Mouse (Mus musculus) gastrocnemius, postnatal 14 days (tissue): ENCODE data around the gene Cpeb2. TPM values are rescaled to one million over a fixed set of nuclear protein-coding genes. Genes with fewer than 3 reads are reported as not detected.

Source experiments
- DNase-seq: peaks from one replicate; pipeline ENCODE4 v3.0.0; 2021; ENCODE audit warnings: mixed read lengths
- intact Hi-C: fragments of 180-260 bp; cut with DNase I; formaldehyde crosslinking; loops from one replicate; pipeline ENCODE4 v1.15.1; 2025; ENCODE audit warnings: low total_unique reads
- total RNA-seq, 2 experiments: library from RNA; stranded (reverse); gene quantifications; 2 replicates each; pipeline ENCODE4 v1.2.3; 2021

Cpeb2 gene
- total RNA-seq, 2 experiments from 2014 or later, result 4.1 to 5.0 TPM

- DNase-seq, result no peak
- intact Hi-C loops, result loop anchor here (10.0 kb wide), 1 partner anchor 119 kb away; no protein-coding TSS in a partner anchor
These were observed 3.0 kb downstream of the Cpeb2 start for GRCm38 (mm10) chr5:43235997-43236396.

DNA sequence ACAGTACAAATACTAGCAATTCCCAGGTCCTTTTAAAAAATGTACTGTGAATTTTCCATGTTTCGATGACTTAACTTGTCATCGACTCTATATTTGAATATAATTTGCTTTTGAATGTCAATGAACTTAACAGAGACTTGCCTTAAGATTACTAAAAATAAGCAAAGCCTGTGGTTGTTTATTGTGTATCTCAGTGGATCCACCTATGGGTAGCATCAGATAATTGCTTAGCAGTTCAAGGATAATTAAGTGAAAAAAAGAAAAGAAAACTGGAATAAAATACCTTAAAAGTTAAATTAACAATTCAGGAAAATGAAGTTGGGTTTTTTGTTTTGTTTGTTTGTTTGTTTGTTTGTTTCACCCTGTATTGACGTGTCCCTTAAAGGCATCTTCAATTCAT, 3.5 kb downstream of the Cpeb2 start:
- intact Hi-C loops, result loop anchor here (10.0 kb wide), 1 partner anchor 118 kb away; no protein-coding TSS in a partner anchor
- no peak for DNase-seq

DNA sequence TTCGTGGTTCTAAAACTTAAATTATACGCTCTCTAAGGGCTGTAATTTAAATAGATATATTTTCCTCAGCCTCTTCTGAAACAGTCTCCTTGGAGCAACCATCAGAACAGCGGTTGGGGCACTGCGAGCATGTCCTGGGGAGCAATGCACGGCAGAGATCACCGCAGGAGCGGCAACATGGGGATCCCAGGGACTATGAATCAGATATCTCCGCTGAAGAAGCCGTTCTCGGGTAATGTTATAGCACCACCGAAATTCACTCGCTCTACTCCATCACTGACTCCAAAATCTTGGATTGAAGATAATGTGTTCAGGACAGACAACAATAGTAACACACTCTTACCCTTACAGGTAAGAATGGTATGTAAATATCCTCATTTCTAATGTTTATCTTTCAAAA, 4.3 kb downstream of the Cpeb2 start:
- intact Hi-C loops, result loop anchor here (10.0 kb wide), 1 partner anchor 118 kb away; no protein-coding TSS in a partner anchor

DNA sequence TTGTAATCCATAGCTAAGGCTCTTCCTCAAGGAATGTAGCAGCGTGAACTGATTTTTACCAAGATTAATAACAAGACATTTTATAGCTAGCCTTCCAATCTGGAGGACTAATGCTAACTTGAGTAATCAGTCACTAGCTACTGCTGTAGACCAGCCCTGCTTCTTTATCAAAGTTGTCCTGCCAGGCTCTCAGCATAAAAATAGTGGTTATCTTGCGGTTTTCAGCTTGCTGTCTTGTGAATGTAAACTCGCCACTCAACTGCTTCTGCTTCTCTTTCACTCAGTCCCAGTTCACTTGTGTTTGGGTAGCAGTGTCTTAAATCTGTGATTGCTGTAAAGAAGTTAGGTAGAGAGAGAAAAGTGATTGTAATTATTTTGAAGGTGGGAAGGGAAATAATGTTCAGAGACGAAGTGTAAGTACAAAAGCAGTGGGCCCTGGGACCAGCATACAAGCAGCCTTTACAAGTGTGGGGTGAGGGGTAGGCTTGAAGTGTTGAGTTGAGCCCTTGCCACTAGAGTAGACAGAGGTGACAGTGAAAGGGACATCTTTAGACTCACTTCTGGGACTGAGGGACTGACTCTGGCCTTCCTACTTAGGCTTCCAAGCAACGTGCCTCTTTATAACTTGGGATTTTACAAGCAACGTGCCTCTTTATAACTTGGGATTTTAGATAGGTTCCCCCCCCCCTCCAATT, 6.3 kb downstream of the Cpeb2 start:
- no peak for DNase-seq
- intact Hi-C loops, result loop anchor here (10.0 kb wide), 1 partner anchor 116 kb away; no protein-coding TSS in a partner anchor

More for the DNA sequence above, 4.3 kb downstream of the Cpeb2 start:
- no peak for DNase-seq

- intact Hi-C loops, result no loop called here
These were observed 7.8 kb downstream of the Cpeb2 start for GRCm38 (mm10) chr5:43240729-43241128.

GRCm38 (mm10) chr5:43246236-43246635, 13.3 kb downstream of the Cpeb2 start:
- intact Hi-C loops, result no loop called here
- no peak for DNase-seq

More at GRCm38 (mm10) chr5:43240729-43241128, 7.8 kb downstream of the Cpeb2 start:
- no peak for DNase-seq

DNA sequence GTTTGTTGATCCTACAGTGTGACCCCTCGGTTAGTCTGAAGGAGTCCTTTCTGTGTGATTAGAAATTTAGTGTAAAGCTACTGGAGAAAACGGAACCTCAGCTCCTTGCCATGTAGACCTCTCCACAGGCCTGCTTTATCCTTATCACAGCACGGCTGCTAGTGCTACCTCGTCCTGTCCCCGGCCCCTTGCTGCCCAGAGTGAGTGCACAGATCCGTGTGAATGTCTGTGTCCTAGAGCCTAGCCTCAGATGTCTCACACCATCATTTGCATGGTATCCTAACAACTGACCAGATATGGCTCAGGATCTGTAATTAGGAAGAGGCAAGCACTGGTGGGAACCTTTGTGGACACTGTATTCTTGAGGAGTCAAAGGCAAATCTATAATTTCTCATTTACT, 14.0 kb downstream of the Cpeb2 start:
- DNase-seq, result no peak
- intact Hi-C loops, result no loop called here

GRCm38 (mm10) chr5:43248001-43248430, 15.0 kb downstream of the Cpeb2 start:
- intact Hi-C loops, result no loop called here
- no peak for DNase-seq

GRCm38 (mm10) chr5:43257490-43257889, 24.5 kb downstream of the Cpeb2 start:
- intact Hi-C loops, result no loop called here

GRCm38 (mm10) chr5:43258472-43259142, 25.6 kb downstream of the Cpeb2 start:
- intact Hi-C loops, result no loop called here
- DNase-seq, result no peak

More at GRCm38 (mm10) chr5:43257490-43257889, 24.5 kb downstream of the Cpeb2 start:
- no peak for DNase-seq

- DNase-seq, result no peak
- intact Hi-C loops, result no loop called here
These were observed 28.8 kb downstream of the Cpeb2 start for GRCm38 (mm10) chr5:43261814-43262213.

GRCm38 (mm10) chr5:43263951-43264350, 31.0 kb downstream of the Cpeb2 start:
- intact Hi-C loops, result no loop called here
- no peak for DNase-seq

DNA sequence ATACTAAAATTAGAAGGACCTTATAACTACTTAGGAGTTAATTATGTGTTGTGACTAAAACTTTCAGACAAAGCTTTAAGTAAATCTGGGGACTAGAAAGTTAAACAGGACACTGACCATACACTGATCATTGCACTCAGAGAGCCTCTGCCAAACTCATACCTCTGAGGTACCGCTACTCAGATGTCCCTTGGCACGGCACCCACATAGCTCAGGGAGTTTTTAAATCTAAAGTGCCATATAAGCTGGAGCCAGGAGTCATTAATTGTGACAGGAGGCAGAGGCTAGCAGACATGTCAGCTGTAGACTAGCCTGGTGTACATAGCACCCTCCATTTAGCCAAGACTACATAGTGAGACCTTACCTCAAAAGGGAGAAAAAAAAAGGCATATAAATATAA, 31.7 kb downstream of the Cpeb2 start:
- no peak for DNase-seq
- intact Hi-C loops, result no loop called here

DNA sequence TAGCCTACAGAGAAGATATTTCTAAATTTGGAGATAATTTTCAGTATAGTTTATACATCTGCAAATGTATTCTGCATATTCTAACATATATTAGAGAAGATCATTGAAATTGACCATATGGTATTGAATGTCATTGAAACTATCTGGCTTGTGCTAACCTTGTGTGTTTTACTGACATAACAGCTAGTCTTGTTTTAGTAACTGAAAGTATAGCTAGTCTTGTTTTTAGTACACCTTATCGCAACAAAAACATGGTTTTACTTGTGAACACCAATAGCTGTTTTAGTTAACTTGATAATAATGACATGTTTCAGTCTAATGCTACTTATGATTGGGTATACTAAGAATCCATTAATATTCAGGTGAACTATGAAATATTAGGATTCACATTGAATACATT, 45.0 kb downstream of the Cpeb2 start:
- no peak for DNase-seq
- intact Hi-C loops, result no loop called here

DNA sequence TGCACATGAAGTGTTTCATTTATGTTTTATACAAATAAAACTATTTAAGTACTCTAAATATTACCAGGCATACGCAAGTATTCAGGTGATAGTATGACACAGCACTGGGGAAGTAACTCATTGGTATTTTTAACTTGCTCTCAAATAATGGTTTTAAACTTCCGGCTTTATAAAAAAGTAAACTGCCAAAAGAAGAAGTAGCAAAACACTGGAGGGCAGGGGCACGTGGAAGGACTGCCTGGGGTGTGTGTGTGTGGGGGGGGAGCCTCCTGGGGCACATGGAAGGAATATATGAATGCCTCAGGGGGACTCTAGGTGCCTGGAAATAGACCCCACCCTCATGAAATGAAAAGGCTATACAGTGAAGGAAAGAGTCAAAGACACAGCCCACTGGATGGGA, 46.8 kb downstream of the Cpeb2 start:
- no peak for DNase-seq
- intact Hi-C loops, result no loop called here

DNA sequence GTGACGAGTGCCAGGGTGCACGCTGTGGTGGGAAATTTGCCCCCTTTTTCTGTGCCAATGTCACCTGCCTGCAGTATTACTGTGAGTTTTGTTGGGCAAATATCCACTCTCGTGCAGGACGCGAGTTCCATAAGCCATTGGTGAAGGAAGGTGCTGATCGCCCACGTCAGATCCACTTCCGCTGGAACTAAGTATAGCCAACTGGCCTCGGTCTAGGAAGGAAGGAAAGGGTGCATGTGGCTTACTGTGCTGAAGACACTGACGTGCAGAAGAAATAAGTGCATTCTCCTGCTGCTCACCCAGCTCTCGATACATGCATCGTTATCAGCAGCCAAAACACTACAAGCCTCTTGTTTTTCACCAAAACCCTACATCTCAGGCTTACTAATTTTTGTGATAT, 52.8 kb downstream of the Cpeb2 start:
- intact Hi-C loops, result no loop called here
- DNase-seq, result no peak

DNA sequence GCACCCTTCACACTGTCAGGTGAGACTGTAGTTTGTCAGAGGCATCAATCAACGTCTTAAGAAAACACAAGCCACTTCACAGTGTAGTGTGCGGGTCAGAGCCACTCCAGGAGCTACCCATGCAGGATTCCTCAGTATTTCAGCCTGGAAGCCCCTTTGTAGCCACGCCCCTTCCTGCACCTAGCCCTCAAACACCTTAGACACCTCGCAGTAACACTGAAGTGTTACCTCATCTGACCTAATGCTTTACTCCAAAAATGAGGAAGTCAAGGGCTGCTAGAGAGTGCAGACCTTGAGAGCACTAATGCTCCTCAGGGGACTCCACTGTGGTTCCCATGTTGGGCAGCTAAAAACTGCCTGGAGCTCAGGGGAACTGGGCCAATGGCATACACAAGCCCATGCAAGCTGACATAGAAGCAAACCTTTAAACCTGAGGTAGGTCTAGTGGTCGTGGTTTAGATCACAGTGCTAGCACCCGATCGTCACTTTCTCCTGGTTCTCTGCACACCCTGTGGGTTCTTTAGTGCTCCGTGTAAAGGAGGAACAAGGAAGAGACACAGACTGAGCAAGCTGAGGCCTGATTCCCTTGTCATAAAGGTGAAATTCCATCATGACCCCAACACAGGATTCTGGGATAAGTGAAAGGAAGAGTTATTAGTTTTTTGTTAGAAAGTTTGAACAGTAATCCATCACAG, 56.9 kb downstream of the Cpeb2 start:
- intact Hi-C loops, result no loop called here
- DNase-seq, result no peak

- intact Hi-C loops, result no loop called here
These were observed 60.2 kb downstream of the Cpeb2 start for GRCm38 (mm10) chr5:43293136-43293535.

GRCm38 (mm10) chr5:43297459-43297858, 64.5 kb downstream of the Cpeb2 start:
- intact Hi-C loops, result no loop called here
- no peak for DNase-seq

More at GRCm38 (mm10) chr5:43293136-43293535, 60.2 kb downstream of the Cpeb2 start:
- no peak for DNase-seq

- intact Hi-C loops, result no loop called here
- DNase-seq, result no peak
These were observed 66.0 kb downstream of the Cpeb2 start for GRCm38 (mm10) chr5:43298975-43299374.
